Mouse (Mus musculus) layer of hippocampus, adult 6 months (tissue): ENCODE data around the gene Gca. TPM values are rescaled to one million over a fixed set of nuclear protein-coding genes. Genes with fewer than 3 reads are reported as not detected.

ENCODE experiments used
- long read RNA-seq, 2 experiments: library from polyadenylated mRNA; unstranded; transcript quantifications; one replicate each; pipeline ENCODE4 v2.0.0; 2019 to 2020
- polyA plus RNA-seq: library from polyadenylated mRNA; unstranded; fragments of <200 nt; fragmentation: Nextera tagmentation; gene quantifications from 2 replicates; pipeline ENCODE4 v1.2.3, GENCODE M21; 2021

Gene Gca
- 6.3 and 8.2 TPM in 2 replicates for polyA plus RNA-seq
- long read RNA-seq, experiment 1, transcript Gca-201 (8 exons, 3,330 nt): major isoform, 12 of 14 reads
- long read RNA-seq, experiment 1, partial matches to known transcripts: 0 of 14 reads
- long read RNA-seq, experiment 1, other reads (novel, unspliced or antisense): 2 of 14 reads
- long read RNA-seq, experiment 2, transcript Gca-201 (8 exons, 3,330 nt): major isoform, 53 of 62 reads
- long read RNA-seq, experiment 2, partial matches to known transcripts: 3 of 62 reads
- long read RNA-seq, experiment 2, other reads (novel, unspliced or antisense): 6 of 62 reads

GRCm38 (mm10) chr2:62664135-62664670 lies at the start of gene Gca:
Gene Gca (plus strand): TSS chr2:62664285.

GRCm38 (mm10) chr2:62646014-62646645 lies 18.0 kb upstream of the Gca start, which contains the start of gene Ifih1:
Gene Ifih1 (minus strand): TSS chr2:62646255.

Other genes starting within 250 kb of the Gca start
- gene Gcg, start 180.6 kb upstream of the Gca start, polyA plus RNA-seq: not detected in 2 replicates
- 0.26 and 2.6 TPM in 2 replicates for gene Fap, start 90.2 kb upstream of the Gca start, polyA plus RNA-seq
- 1.9 and 3.7 TPM in 2 replicates for gene Ifih1, start 18.0 kb upstream of the Gca start, polyA plus RNA-seq